ENCODE assay signal across 10 mouse cellular contexts in the genomic region with DNA sequence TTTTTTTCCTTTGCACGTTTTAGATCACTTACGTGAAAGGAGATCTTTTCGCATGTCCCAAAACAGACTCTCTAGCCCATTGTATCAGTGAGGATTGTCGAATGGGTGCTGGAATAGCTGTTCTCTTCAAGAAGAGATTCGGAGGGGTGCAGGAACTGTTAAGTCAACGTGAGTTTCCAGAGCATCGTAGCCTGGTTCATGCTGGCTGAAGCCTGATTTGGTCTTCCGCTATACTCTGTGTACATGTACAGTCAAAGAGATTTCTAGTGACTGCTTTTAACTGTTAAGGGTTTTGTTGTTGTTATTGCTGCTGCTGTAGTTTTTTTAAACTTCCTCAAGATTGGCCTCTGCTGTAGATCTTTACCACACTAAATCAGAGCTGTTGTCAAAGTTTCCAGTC. TPM values are rescaled to one million over a fixed set of nuclear protein-coding genes. Genes with fewer than 3 reads are reported as not detected.
DNase-seq lines count a peak whose midpoint lies in the region; ATAC-seq and TF ChIP-seq lines count a peak whose summit lies in the region.
"Had no signal": no experiment of that assay in that cellular context is flagged by ENCODE, and none has a peak within 500 bp of the region (broad histone marks: within the 10 kb centered on the region; RNA-seq: fewer than 3 reads in every experiment).

No protein-coding gene starts in this region.

- DNase-seq in heart, postnatal 4 days, result no peak
- DNase-seq in adrenal gland, postnatal 25 days, result no peak
- DNase-seq in urinary bladder, postnatal 4 days (ENCODE audit: low spot score in 2 of 2), result no peak
- no peak for DNase-seq in left cerebral cortex, adult 11 months (ENCODE audit: low spot score)
- DNase-seq: gastrocnemius, postnatal 25 days; right cerebral cortex, postnatal 25 days had no signal

- H3K4me3 ChIP-seq in heart, embryonic 11.5 days (ENCODE audit: low read depth, low read length), result peak overlapping the region; percentile 96
- H3K4me3 ChIP-seq in E14TG2a.4 (replicated peaks; ENCODE audit: low read length), result peak overlapping the region; percentile 99
- H3K4me3 ChIP-seq in forebrain, embryonic 13.5 days, result peak overlapping the region; percentile 83
- peak overlapping the region; percentile 94 for H3K4me3 ChIP-seq in liver, embryonic 15.5 days (replicated peaks)

- no peak for TF ChIP-seq CTCF in E14TG2a.4 (conservative IDR thresholded peaks at IDR 0.05; ENCODE audit: low read length)

- no peaks in the 10 kb centered on the region for H3K9me3 ChIP-seq in heart, embryonic 11.5 days (replicated peaks; ENCODE audit: control insufficient read depth, low read length)
- no peaks in the 10 kb centered on the region for H3K9me3 ChIP-seq in E14TG2a.4 (ENCODE audit: low read length)
- no peaks in the 10 kb centered on the region for H3K9me3 ChIP-seq in forebrain, embryonic 13.5 days (replicated peaks)
- no peaks in the 10 kb centered on the region for H3K9me3 ChIP-seq in liver, embryonic 15.5 days (replicated peaks)

- peak overlapping the region; percentile 83 for H3K4me2 ChIP-seq in heart, embryonic 11.5 days
- H3K4me2 ChIP-seq in forebrain, embryonic 13.5 days, result peak overlapping the region; percentile 68
- peak overlapping the region; percentile 82 for H3K4me2 ChIP-seq in liver, embryonic 15.5 days

- no peak overlapping the region for H3K27ac ChIP-seq in heart, embryonic 11.5 days (ENCODE audit: low read depth, low read length)
- peak overlapping the region; percentile 98 for H3K27ac ChIP-seq in forebrain, embryonic 13.5 days
- peak overlapping the region; percentile 100 for H3K27ac ChIP-seq in liver, embryonic 15.5 days (replicated peaks)

- H3K4me1 ChIP-seq in heart, embryonic 11.5 days (ENCODE audit: control insufficient read depth, insufficient read depth, low read length), result peaks cover 18% of the 10 kb centered on the region
- peaks cover 61% of the 10 kb centered on the region for H3K4me1 ChIP-seq in E14TG2a.4 (replicated peaks; ENCODE audit: low read depth, low read length)
- peaks cover 35% of the 10 kb centered on the region for H3K4me1 ChIP-seq in forebrain, embryonic 13.5 days
- peaks cover 38% of the 10 kb centered on the region for H3K4me1 ChIP-seq in liver, embryonic 15.5 days (replicated peaks)

- H3K9ac ChIP-seq in heart, embryonic 11.5 days (ENCODE audit: low read depth, low read length), result peak overlapping the region; percentile 89
- H3K9ac ChIP-seq in forebrain, embryonic 13.5 days, result peak overlapping the region; percentile 80
- H3K9ac ChIP-seq in liver, embryonic 15.5 days, result peak overlapping the region; percentile 79

- WGBS in heart, embryonic 11.5 days (ENCODE audit: insufficient replicate concordance), result 55% methylated on average over 8 of the region's 8 CpGs
- WGBS in forebrain, embryonic 13.5 days, result 51% methylated on average over 8 of the region's 8 CpGs
- 50% methylated on average over 8 of the region's 8 CpGs for WGBS in liver, embryonic 15.5 days (ENCODE audit: insufficient replicate concordance)

- ATAC-seq in heart, embryonic 11.5 days (replicated peaks; ENCODE audit: insufficient number of reproducible peaks, low FRiP score, low TSS enrichment), result no peak
- ATAC-seq in forebrain, embryonic 13.5 days, result no peak
- ATAC-seq in liver, embryonic 15.5 days (ENCODE audit: insufficient read depth), result no peak

- no peaks in the 10 kb centered on the region for H3K27me3 ChIP-seq in heart, embryonic 11.5 days (ENCODE audit: control insufficient read depth, insufficient read depth, low read length)
- no peaks in the 10 kb centered on the region for H3K27me3 ChIP-seq in E14TG2a.4 (ENCODE audit: insufficient read depth, low read length)
- H3K27me3 ChIP-seq in forebrain, embryonic 13.5 days, result no peaks in the 10 kb centered on the region
- H3K27me3 ChIP-seq in liver, embryonic 15.5 days, result no peaks in the 10 kb centered on the region

- no peaks in the 10 kb centered on the region for H3K36me3 ChIP-seq in heart, embryonic 11.5 days (ENCODE audit: control insufficient read depth, insufficient read depth, low read length)
- H3K36me3 ChIP-seq in E14TG2a.4 (ENCODE audit: insufficient read depth, low read length), result peaks cover 65% of the 10 kb centered on the region
- peaks cover 35% of the 10 kb centered on the region for H3K36me3 ChIP-seq in forebrain, embryonic 13.5 days (ENCODE audit: poor library complexity, severe bottlenecking)
- peaks cover 48% of the 10 kb centered on the region for H3K36me3 ChIP-seq in liver, embryonic 15.5 days (replicated peaks)

RNA-seq across cellular contexts. Expression of a gene that starts 1.4 kb away (rescaled TPM):
- polyA plus RNA-seq in heart, embryonic 11.5 days (2014; fragmentation: Nextera tagmentation; extraction: Ambion mirVana), result 47.4 and 48.0 TPM in 2 replicates
- 10 to 100 TPM; 14.5 to 14.6 TPM for total RNA-seq in heart, postnatal 4 days (2021)
- polyA plus RNA-seq in forebrain, embryonic 13.5 days (2015; fragmentation: Nextera tagmentation; extraction: Ambion mirVana), result 74.4 and 85.8 TPM in 2 replicates
- polyA plus RNA-seq in liver, embryonic 15.5 days (2015; fragmentation: Nextera tagmentation; extraction: Ambion mirVana), result 42.8 and 44.0 TPM in 2 replicates
- 21.5 and 31.2 TPM in 2 replicates for total RNA-seq in adrenal gland, postnatal 25 days (2021)

RNA-seq across cellular contexts. Expression of a gene that starts 1.5 kb away (rescaled TPM):
- 16.9 and 19.6 TPM in 2 replicates for polyA plus RNA-seq in heart, embryonic 11.5 days (2014; fragmentation: Nextera tagmentation; extraction: Ambion mirVana)
- total RNA-seq in heart, postnatal 4 days (2021), result 10 to 100 TPM; 29.0 to 33.2 TPM
- 14.8 and 17.8 TPM in 2 replicates for polyA plus RNA-seq in forebrain, embryonic 13.5 days (2015; fragmentation: Nextera tagmentation; extraction: Ambion mirVana)
- polyA plus RNA-seq in liver, embryonic 15.5 days (2015; fragmentation: Nextera tagmentation; extraction: Ambion mirVana), result 8.0 TPM in 2 replicates
- total RNA-seq in adrenal gland, postnatal 25 days (2021), result 36.6 and 39.2 TPM in 2 replicates

RNA-seq across cellular contexts. Expression of a gene that starts 21.5 kb away (rescaled TPM):
- polyA plus RNA-seq in heart, embryonic 11.5 days (2014; fragmentation: Nextera tagmentation; extraction: Ambion mirVana), result 213 and 216 TPM in 2 replicates
- 100 to 1,000 TPM; 207 to 216 TPM for total RNA-seq in heart, postnatal 4 days (2021)
- polyA plus RNA-seq in forebrain, embryonic 13.5 days (2015; fragmentation: Nextera tagmentation; extraction: Ambion mirVana), result 0.72 and 0.81 TPM in 2 replicates
- 2.5 and 4.3 TPM in 2 replicates for polyA plus RNA-seq in liver, embryonic 15.5 days (2015; fragmentation: Nextera tagmentation; extraction: Ambion mirVana)
- 1.3 and 1.5 TPM in 2 replicates for total RNA-seq in adrenal gland, postnatal 25 days (2021)

RNA-seq across cellular contexts. Expression of a gene that starts 40.1 kb away (rescaled TPM):
- 2.1 TPM in 2 replicates for polyA plus RNA-seq in heart, embryonic 11.5 days (2014; fragmentation: Nextera tagmentation; extraction: Ambion mirVana)
- total RNA-seq in heart, postnatal 4 days (2021), result under 1 TPM; 0.36 to 0.47 TPM
- 1.7 and 2.4 TPM in 2 replicates for polyA plus RNA-seq in forebrain, embryonic 13.5 days (2015; fragmentation: Nextera tagmentation; extraction: Ambion mirVana)
- polyA plus RNA-seq in liver, embryonic 15.5 days (2015; fragmentation: Nextera tagmentation; extraction: Ambion mirVana), result 182 and 191 TPM in 2 replicates
- not detected in 2 replicates for total RNA-seq in adrenal gland, postnatal 25 days (2021)
- total RNA-seq: gastrocnemius, postnatal 25 days had no signal

RNA-seq across cellular contexts. Expression of a gene that starts 43.5 kb away (rescaled TPM):
- 0.17 and 0.23 TPM in 2 replicates for polyA plus RNA-seq in heart, embryonic 11.5 days (2014; fragmentation: Nextera tagmentation; extraction: Ambion mirVana)
- under 1 TPM; 0.14 to 0.21 TPM for total RNA-seq in heart, postnatal 4 days (2021)
- 0.15 and 0.37 TPM in 2 replicates for polyA plus RNA-seq in forebrain, embryonic 13.5 days (2015; fragmentation: Nextera tagmentation; extraction: Ambion mirVana)
- polyA plus RNA-seq in liver, embryonic 15.5 days (2015; fragmentation: Nextera tagmentation; extraction: Ambion mirVana), result 4.0 and 5.2 TPM in 2 replicates
- not detected in 2 replicates for total RNA-seq in adrenal gland, postnatal 25 days (2021)
- total RNA-seq: gastrocnemius, postnatal 25 days had no signal

Comparison
In these comparisons a context has a peak if more than half of its experiments do, and no peak if none do; other contexts are left out.
1. RNA of a gene that starts 21.5 kb away (polyA plus RNA-seq): 213 to 216 TPM in heart, embryonic 11.5 days; 2.5 to 4.3 TPM in liver, embryonic 15.5 days and 0.72 to 0.81 TPM in forebrain, embryonic 13.5 days; every median in the first group is over 10 times any median in the second.
2. Peak in every context shown above with its lines, with median percentiles within 50 percentile points of each other: H3K4me2 ChIP-seq, H3K4me3 ChIP-seq and H3K9ac ChIP-seq.